Mouse (Mus musculus): ENCODE measurements around the gene Sfxn3. TPM values are rescaled to one million over a fixed set of nuclear protein-coding genes. Genes with fewer than 3 reads are reported as not detected.

Gene Sfxn3
- total RNA-seq, 4 experiments from 2014 or later, result 9.0 to 10.8 (median 10.3) TPM

DNA sequence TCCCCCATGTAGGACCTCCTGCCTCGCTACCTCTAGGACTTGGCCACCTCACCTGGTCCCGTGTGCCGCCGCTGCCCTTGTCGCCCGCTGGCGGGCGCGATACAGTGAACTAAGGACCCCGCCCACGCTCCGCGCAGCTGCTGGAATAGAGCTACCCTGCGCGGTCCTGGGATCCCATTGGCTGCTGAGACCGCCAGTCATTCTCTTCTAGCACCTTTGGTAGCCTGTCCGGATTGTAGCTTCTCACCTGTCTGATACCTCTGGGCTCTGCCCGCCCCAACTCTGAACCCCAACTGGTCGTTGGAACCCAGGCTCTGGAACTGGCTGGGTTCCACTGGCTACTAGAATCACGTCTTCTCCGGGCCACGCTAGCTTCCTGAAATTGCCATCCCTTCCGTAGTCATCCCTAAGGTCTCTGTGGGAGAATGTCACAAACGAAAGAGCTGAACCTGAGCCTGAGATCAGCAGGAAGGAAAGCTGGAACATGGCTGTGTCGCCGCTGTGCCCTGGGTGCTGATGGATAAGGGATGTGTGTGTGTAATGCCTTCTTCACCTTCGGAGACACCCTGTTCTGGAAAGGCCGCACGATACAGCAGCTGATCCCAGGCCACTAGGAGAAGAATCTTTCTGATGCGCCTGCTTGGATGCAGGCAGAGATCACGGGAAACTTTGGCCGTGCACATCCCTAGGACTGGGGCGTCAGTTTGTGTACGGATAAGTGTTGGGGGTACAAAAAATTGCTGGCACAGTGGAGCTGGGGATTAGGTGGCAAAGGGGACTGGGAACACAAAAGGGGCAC, 581 bp upstream of the Sfxn3 start:
- peak; percentile 75 for DNase-seq (ENCODE audit: low spot score)

DNA sequence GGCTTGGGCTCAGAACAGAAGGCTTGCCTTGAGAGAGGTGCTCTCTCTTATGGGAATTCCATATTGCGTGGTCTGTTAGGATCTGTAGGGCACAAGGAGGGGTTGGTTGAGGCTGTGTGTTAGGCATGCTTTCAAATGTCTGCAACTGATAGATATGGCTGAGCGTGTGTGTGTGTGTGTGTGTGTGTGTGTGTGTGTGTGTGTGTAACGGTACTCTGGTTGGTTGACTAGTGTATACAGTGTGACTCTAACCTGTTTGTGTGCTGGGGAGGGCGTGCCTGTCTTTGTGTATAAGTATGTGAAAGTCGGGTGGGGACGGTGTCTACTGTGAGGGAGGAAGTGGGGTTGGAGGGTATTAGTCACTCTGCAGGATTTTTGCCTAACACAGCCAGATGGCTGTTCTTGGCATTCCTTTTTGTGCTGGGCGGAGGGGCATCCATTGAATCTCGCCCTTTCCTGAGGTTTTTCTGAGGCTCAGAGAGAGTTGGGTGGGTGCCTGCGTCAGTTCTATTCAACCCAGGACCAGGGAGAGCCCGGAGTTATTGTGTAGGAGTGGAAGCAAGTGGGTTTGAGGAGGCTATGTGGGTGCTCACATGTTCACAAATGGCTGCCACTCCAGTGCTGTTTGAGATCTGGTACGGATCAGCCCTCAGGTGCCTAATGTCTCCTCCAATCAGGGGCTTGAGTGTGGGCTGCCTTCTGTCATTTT, 786 bp downstream of the Sfxn3 start:
- peak; percentile 74 for DNase-seq (ENCODE audit: low spot score)

DNA sequence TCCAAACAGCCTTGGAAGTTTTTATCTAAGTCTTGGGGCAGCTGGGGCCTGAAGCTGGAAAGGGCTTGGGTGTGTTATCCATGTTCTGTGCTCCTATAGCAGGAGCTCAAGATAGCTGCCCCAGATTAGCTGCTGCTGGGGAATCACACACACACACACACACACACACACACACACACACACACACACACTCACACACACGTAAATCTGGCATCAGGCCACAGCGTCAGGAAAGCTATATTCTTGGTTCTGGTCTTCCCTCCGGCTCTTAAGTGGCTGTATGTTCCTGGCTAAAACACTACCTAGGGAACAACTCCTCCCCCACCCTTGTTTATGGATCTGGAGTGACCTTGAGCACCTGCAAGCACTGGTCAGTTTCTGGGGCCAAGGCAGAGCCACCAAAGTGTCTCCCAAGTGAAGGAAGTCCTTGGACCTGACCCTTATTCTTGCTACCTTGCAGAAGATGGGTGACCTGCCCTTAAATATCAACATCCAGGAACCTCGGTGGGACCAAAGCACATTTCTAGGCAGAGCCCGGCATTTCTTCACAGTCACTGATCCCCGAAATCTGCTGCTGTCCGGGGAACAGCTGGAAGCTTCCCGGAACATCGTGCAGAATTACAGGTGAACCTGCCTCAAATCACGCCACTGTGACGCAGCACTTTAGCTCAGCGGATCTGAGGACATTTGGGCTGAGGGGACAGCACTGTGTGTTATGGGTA, 1.5 kb downstream of the Sfxn3 start:
- no peak for DNase-seq (ENCODE audit: low spot score)

DNA sequence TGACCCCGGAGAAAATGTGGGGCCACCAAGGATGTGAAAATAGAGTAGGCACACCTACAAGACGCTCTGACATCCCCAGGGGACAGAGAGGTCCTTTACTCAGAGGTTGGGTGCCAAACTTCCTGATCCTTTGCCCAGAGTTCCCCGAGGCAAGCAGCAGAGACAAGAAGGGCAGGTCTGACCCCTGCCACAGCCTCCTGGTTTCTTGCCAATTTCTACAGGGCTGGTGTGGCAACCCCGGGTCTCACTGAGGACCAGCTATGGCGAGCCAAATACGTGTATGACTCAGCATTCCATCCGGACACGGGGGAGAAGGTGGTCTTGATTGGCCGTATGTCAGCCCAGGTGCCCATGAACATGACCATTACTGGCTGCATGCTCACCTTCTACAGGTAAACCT, 2.2 kb downstream of the Sfxn3 start:
- no peak for DNase-seq (ENCODE audit: low spot score)

DNA sequence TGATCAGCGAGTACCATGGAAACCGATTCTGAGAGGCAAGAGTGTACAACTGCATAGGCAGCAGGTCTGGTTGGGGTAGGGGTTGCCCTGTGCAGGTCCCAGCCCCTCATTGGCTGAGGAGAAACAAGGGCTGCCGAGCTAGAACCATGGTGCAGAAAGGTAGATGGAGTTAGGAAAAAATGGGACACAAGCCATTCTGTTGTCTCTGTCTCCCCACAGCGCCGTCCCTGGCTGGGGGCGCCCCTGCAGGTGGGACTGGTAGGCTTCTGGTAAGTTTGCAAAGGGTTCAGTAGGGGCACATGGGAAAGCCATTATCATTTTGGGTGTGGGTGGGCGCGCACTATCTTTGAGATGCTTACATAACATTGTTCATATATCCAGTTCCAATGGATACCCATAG, 6.1 kb downstream of the Sfxn3 start:
- DNase-seq (ENCODE audit: low spot score), result no peak

DNA sequence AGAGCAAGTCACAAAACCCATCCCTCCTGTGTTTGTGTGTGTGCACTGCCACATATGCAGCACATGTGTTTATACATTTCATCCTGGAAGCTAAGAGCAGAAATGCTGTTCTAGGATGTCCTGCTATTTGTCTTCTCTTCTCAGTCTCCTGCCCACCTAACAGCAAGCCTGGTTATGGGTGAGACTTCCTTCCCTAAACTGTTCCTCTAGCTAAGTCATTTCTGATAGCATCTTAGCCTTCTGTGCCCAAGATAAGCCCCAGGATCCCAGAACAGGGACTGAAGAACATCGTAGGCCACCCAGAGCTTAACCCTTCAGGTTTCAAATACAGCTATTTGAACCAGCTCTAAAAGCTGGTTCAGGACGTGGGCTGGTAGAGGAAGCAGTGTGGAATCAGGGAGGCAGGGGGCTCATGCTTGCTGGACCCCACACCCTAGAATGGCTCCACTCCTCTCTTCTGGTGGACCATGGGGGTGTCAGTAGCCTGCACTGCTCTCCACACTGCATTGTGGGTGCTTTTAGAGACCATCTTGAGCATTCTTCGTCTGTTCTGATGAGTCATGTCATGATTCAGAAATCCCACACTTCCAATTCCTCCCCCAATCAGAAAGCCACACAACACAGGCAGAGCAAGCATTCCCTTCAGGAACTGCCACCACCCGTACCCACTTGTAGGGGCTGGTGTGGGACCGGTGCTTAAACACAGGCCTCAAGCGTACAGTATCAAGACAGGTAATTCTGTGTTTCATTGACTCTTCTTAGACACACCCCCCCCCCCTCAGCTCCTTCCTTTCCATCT, 7.8 kb downstream of the Sfxn3 start:
- no peak for DNase-seq (ENCODE audit: low spot score)

DNA sequence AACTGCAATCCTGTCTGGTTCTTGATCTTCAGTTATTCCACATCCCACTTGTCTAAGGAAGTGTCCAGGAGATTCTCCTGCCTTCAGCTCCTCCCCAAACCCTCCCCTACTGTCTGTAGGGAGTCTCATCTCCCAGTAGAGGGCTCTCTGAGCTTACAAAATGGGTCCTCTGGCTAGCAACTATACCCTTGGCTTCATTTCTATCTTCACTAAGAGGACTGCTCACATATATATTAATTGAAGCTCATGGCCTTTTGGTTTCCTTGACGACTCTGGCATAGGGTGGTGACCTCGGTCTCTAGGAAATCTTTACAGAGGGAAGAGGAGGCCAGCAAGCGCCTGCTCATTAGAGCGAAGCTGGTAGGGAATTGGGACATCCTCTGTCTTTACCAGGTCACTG, 9.1 kb downstream of the Sfxn3 start:
- no peak for DNase-seq (ENCODE audit: low spot score)

DNA sequence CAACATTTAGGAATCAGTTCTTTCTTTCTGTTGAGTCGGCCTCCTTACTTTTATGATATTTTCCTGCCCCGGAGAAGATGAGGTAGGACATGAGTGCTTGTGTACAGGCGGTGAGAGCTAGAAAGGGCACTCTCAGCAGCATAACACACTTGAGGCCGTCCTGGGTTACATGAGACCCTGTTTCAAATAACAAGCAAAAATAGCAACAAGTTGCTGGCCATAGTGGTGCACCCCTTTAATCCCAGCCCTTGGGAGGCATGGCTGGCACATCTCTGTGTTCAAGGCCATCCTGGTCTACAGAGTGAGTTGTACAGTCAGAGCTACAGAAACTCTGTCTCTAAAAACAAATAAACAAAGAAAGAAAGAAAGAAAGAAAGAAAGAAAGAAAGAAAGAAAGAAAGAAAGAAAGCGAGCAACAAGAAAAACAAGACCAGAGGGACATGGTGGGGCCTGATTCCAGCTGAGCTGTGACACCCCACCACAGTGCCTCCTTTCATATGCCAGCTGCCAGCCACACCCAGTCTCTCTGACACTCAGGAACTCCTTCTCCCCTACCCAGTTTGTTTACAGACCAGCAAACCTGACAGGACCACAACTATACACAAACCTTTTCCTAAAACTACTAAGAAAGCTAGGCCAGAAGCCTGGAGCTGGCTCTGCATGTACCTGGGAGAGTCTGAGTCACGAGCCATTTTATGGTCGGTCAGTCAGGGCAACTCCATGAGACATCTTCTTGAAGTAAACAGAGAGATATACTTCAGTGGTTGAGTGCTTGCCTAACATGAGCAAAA, 9.8 kb downstream of the Sfxn3 start:
- DNase-seq (ENCODE audit: low spot score), result no peak

DNA sequence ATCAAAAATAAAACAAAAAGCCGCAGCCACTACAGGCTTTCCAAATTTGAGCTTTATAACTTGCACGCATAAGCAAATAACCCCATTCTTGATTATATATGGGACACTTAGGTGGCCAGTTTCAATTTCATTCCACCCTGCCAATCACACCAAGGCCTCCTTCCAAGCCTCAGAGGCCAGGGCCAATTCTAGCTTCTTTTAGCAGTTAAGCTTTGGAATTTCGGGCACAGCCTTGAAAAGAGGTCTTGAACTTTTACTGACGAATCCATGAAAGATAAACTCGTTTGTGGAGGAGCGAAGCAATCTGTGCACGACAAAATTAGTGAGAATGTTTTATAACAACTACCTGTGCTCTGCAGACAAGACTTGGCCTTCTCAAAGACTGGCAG, 10.4 kb downstream of the Sfxn3 start:
- DNase-seq (ENCODE audit: low spot score), result no peak

DNA sequence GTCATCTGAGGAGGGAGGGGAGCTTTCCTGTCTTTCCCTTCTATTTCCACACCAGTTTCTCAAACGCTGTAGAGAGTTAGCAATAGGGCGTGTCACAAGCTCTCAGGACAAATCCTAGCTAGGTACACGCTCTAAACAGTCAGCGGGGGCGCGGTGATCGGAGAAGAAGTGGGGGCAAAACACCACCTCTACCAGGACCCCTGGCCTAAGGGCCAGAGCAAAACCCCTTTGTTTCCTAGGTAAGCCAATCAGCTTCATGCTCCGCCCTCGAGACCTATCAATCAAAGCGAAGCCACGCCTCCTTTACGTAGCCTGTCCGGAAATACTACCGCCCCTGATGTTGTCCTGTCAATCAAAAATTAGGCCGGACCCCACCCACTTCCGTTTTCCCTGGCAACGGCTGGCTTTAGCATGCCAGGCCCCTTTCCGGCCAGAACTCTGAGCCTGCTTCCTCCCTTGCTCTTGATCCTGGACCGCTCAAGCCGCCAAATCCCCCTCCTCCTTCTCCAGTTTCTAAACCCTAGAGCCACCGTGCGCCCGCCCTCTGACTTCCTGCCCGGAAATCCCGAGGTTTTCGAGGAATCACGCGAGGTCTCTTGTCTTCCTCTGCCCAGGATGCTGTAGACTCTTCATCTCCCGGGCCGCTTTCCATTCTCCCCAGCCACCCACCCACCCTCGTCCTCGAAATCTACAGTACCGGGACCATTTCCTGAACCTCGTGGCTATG, 11.0 kb downstream of the Sfxn3 start:
- peak; percentile 95 for DNase-seq (ENCODE audit: low spot score)

DNA sequence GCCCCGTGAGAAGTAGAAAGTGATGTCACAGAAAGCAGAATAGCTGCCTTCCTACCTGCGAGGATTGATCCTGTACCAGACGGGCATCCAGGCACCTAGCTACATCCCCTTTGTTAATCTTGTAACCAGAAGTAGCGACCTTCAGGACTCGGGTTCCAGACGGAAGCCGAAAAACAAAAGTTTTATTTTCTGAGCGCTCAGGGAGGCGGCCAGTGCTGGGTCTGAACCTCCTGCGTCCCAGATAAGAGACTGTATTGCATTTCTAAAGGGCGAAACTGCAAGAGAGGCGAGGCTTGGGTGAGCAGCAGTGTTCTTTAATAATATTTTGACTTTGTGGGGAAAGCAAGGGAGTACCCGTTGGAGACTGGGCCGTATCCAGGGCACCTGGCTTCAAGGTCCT, 11.5 kb downstream of the Sfxn3 start:
- no peak for DNase-seq (ENCODE audit: low spot score)

DNA sequence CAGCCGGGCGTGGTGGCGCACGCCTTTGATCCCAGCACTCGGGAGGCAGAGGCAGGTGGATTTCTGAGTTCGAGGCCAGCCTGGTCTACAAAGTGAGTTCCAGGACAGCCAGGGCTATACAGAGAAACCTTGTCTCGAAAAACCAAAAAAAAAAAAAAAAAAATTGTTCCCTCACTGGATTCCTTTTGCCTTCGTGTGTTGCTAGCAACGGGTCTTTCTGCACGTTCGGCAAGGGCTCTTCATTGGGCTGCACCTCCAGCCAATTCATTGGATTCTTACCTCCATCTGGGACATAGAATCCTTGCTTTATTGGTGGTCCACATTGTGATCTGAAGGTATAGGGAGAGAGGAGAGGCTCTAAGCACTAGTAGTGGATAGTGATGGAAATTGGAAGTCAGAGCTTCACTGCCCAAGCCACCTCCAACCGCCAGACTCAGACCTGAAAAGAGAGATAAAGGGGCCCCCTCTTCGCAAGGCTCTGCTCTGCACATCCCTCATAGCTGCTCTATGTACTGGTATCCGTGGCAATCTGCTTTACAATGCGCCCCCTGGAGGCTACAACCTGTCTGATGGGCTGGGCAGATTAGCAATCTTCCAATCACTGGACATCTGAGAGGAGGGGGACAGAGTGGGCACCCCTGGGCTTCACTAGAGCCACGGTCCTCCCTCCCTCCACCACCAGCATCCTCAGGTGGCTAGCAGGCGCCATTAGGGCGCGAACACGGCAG, 16.4 kb downstream of the Sfxn3 start:
- no peak for DNase-seq (ENCODE audit: low spot score)

DNA sequence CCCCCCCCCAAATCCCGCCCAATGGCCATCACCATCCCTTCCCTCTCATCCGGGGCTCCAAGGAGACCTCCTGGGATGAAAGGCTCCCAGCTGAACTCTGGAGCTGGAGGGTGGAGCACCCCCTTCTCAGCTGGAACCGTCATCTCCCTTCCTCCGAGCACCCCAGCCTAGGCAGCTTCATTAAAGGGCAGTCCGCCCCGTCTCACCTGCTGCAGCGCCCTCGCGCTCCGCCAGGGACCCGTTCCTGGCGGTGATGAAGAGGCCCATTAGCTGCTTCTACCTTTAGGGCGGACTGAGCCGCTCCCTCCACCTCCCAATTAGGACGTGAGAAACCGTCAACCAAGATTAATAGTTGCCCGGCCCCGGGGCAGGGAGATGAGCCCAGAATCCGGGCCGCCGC, 17.9 kb downstream of the Sfxn3 start:
- DNase-seq (ENCODE audit: low spot score), result no peak

DNA sequence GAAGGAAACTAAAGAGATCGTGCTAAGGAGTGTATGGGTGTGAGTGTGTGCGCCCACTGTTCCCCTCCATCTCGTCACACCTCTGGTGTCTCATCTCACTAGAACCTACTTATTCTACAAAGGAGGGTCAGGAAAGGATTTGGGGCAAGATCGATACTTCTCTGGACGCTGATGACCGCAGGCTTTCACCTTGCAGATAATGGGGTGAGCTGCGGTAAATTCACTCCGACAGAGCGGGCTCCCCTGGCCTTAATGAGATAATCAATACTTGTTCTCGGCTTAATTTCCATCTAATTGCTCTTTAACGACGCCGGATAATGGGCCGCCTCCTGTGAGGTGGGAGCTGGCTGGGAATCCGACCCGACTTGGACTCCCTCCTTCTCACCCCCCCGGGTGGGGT, 19.9 kb downstream of the Sfxn3 start:
- no peak for DNase-seq (ENCODE audit: low spot score)

DNA sequence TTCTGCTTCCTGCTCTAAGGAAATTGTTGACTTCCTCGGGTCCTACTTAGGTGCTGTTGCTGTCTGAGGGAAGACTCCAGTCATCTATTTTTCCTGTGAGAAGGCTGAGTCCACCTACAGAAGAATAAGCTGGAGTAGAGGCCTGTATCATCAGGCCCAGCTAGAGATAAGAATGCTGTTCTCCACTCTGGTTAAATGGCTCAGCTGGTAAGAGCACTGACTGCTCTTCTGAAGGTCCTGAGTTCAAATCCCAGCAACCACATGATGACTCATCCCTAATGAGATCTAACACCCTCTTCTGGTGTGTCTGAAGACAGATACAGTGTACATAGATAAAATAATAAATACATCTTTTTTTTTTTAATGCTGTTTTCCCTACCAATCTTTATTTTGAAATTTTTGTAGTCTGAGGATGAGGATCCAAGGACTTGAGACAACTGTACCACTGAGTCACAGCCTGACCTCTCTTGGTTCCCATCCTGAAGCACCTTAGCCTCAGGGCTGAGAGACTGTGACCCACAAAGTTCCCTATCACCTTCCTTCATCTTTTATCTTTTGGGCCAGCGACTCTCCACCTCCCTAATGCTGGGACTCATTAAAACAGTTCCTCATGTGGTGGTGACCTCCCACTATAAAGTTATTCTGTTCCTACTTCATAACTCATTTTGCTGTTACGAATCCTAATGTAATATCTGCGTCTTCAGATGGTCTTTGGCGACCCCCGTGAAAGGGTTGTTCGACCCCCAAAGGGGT, 20.6 kb downstream of the Sfxn3 start:
- DNase-seq (ENCODE audit: low spot score), result no peak

DNA sequence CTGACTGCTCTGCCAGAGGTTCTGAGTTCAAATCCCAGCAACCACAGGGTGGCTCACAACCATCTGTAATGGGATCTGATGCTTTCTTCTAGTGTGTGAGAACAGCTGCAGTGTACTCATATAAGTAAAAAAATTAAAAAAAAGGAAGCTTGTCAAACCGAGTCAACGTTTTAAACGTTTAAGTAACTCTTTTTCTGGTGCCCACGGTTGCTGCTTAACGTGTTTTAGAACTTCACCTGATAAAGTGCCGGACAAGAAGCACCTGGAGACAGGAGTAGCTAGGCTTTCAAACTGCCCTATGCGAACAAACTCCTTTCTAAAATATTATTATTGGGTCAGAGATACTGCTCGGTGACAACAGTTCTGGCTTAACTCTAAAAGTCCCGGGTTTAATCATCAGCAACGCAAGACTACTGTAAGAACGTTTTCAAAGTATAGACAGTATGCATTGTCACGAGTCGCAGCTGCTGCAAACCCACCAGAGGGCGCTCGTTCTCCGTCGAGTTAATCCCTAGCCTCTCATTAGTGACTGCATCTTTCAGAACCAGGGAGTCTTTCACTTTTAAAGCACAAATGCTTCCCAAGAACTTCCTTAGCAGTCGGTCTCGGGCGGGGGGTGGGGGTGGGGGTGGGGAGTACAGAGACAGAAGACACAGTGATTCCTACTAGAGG, 26.7 kb downstream of the Sfxn3 start:
- peak; percentile 72 for DNase-seq (ENCODE audit: low spot score)

DNA sequence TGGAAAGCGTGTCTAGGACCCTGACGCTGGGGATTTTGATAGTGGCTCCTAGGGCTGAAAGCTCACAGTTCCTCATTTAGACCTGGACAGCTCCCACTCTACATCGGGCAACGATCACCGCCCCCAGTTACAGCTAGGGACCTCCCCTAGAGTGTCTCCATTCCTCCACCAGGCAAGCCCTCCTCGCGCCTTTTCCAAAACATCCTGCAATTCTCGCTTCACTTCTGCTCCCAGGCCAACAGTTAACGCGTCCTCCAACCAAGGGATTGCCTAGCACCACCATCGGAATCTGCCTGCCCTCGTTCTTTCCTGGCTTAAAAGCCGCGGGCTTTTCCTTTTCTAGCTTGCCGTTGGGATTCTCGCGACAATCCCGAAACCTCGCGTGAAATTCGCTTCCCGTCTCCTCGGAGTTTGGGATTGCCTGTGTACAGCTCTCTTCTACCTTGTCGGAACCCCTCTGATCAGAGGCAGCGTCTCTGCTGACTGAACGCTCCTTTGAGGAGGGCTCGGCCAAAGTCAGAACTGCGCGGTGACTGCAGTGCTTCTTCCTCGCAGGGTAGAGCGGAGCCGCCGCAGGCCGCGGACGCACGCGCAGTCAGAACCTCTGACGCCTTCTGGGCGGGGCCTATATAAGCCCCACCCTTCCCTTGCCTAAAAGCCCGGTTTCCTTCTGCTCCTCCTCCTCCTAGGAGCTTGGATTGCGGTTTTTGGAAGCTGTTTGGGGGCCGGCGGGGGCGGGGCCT, 27.4 kb downstream of the Sfxn3 start, which contains the start of gene Kazald1:
TSS of gene Kazald1 (plus strand) at position 662 of the 743 bp plus-strand sequence.
- DNase-seq (ENCODE audit: low spot score), result peak; percentile 96
